16 mouse cellular contexts compared by ENCODE assay signal in genomic region chr12:103049865-103050264, GRCm38 (mm10).
"Had no signal": no experiment of that assay in that cellular context is flagged by ENCODE, and none has a peak within 500 bp of the region (broad histone marks: within the 10 kb centered on the region; RNA-seq: fewer than 3 reads in every experiment).

No protein-coding gene starts in this region.

- H3K36me3 ChIP-seq: stomach, embryonic 15.5 days had no signal

- H3K9ac ChIP-seq: neural tube, embryonic 13.5 days; neural tube, embryonic 15.5 days; stomach, embryonic 15.5 days had no signal

- H3K4me1 ChIP-seq: neural tube, embryonic 13.5 days; neural tube, embryonic 15.5 days; stomach, embryonic 15.5 days had no signal

- H3K4me3 ChIP-seq: neural tube, embryonic 13.5 days; neural tube, embryonic 15.5 days; stomach, embryonic 15.5 days had no signal

- H3K27me3 ChIP-seq: neural tube, embryonic 13.5 days; neural tube, embryonic 15.5 days; stomach, embryonic 15.5 days had no signal

- H3K27ac ChIP-seq: neural tube, embryonic 13.5 days; neural tube, embryonic 15.5 days; stomach, embryonic 15.5 days; stomach, postnatal 0 days had no signal

- H3K9me3 ChIP-seq: neural tube, embryonic 13.5 days; neural tube, embryonic 15.5 days; stomach, embryonic 15.5 days had no signal

- H3K4me2 ChIP-seq: neural tube, embryonic 13.5 days; neural tube, embryonic 15.5 days; stomach, embryonic 15.5 days had no signal

- DNase-seq: retina, postnatal 1 day; right cerebral cortex, adult 18-20 months; right cerebral cortex, postnatal 14 days; right cerebral cortex, postnatal 25 days; right cerebral cortex, postnatal 4 days; spleen, adult 18-20 months; thymus, adult 18-20 months; thymus, adult 2 months; thymus, postnatal 14 days; thymus, postnatal 25 days; thymus, postnatal 36 days; thymus, postnatal 4 days had no signal
